Mouse (Mus musculus) E14TG2a.4 (cell line): ENCODE data around the gene Hoxd8.

Source experiments
- CTCF ChIP-seq: conservative IDR thresholded peaks from 2 replicates; pipeline ENCODE4 v1.5.1; 2014; ENCODE audit warnings: low read length
- NANOG ChIP-seq: IDR thresholded peaks from 2 replicates; pipeline ENCODE4 v1.6.1; 2014; ENCODE audit warnings: borderline replicate concordance, low read length, mixed read lengths
- POU5F1 ChIP-seq: IDR thresholded peaks from 2 replicates; pipeline ENCODE4 v1.6.1; 2014; ENCODE audit warnings: low read length, borderline replicate concordance

DNA sequence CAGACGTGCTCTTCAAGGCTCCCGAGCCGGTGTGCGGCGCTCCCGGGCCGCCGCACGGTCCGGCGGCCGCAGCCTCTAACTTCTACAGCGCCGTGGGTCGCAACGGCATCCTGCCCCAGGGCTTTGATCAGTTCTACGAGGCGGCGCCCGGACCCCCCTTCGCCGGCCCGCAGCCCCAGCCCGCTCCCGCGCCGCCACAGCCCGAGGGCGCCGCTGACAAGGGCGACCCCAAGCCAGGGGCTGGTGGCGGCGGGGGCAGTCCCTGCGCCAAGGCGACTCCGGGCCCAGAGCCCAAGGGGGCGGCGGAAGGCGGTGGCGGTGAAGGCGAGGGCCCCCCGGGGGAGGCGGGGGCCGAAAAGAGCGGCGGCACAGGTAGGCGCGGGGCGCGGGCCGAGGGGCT lies 21.6 kb upstream of the Hoxd8 start:
- no peak for TF ChIP-seq CTCF
- no peak for TF ChIP-seq NANOG
- TF ChIP-seq POU5F1: no peak
